21 mouse cellular contexts compared by ENCODE assay signal in genomic region chr16:33315611-33316010, GRCm38 (mm10).
DNase-seq lines count a peak whose midpoint lies in the region; ATAC-seq and TF ChIP-seq lines count a peak whose summit lies in the region.
"Had no signal": no experiment of that assay in that cellular context is flagged by ENCODE, and none has a peak within 500 bp of the region (broad histone marks: within the 10 kb centered on the region; RNA-seq: fewer than 3 reads in every experiment).

No protein-coding gene starts in this region.

- TF ChIP-seq EP300 in liver, embryonic 14.5 days (IDR thresholded peaks at IDR 0.05; ENCODE audit: low read depth): no peak

- H3K4me3 ChIP-seq in liver, embryonic 13.5 days (replicated peaks): no peak overlapping the region
- no peak overlapping the region for H3K4me3 ChIP-seq in liver, embryonic 11.5 days (ENCODE audit: low read depth, low read length)
- H3K4me3 ChIP-seq in liver, embryonic 14.5 days (ENCODE audit: insufficient read depth in 1 of 2, low read depth in 2 of 2, low read length in 2 of 2): no peak overlapping the region
- H3K4me3 ChIP-seq in midbrain, embryonic 11.5 days (ENCODE audit: low read depth, low read length): no peak overlapping the region
- H3K4me3 ChIP-seq: embryonic facial prominence, embryonic 10.5 days; embryonic facial prominence, embryonic 12.5 days; forebrain, embryonic 13.5 days; forebrain, embryonic 15.5 days had no signal

- TF ChIP-seq CTCF in liver, embryonic 14.5 days (IDR thresholded peaks at IDR 0.05; ENCODE audit: low read depth): no peak

- peak; percentile 20 for DNase-seq in liver, embryonic 13.5 days
- DNase-seq in liver, embryonic 11.5 days (ENCODE audit: low spot score): no peak
- no peak for DNase-seq in liver, embryonic 14.5 days (ENCODE audit: low read depth in 3 of 3, low spot score in 3 of 3)
- no peak for DNase-seq in right cerebral cortex, adult 2 months (ENCODE audit: low spot score in 2 of 2)
- no peak for DNase-seq in midbrain, embryonic 11.5 days (ENCODE audit: low spot score, missing footprints)
- DNase-seq: adrenal gland, adult 8-10 months; adrenal gland, postnatal 14 days; adrenal gland, postnatal 36 days; cerebellum, adult 11-12 months; cerebellum, adult 2 months; cerebellum, adult 9-10 months; cerebellum, postnatal 10 days; cerebellum, postnatal 25 days; forebrain, postnatal 0 days had no signal

- no peaks in the 10 kb centered on the region for H3K9me3 ChIP-seq in liver, embryonic 13.5 days (replicated peaks)
- H3K9me3 ChIP-seq in liver, embryonic 11.5 days (ENCODE audit: control insufficient read depth, low read length): no peaks in the 10 kb centered on the region
- H3K9me3 ChIP-seq in liver, embryonic 14.5 days (ENCODE audit: control insufficient read depth, low read length): no peaks in the 10 kb centered on the region
- no peaks in the 10 kb centered on the region for H3K9me3 ChIP-seq in midbrain, embryonic 11.5 days (ENCODE audit: control insufficient read depth, low read length)
- H3K9me3 ChIP-seq: embryonic facial prominence, embryonic 12.5 days; forebrain, embryonic 15.5 days had no signal

- peak; percentile 60; the same call in 1 of the 2 replicates for ATAC-seq in liver, embryonic 13.5 days (ENCODE audit: low read depth)
- ATAC-seq in liver, embryonic 11.5 days (replicated peaks; ENCODE audit: low FRiP score): no peak
- peak; percentile 45; the same call in 1 of the 2 replicates for ATAC-seq in liver, embryonic 14.5 days (ENCODE audit: insufficient read depth)
- peak; percentile 60 for ATAC-seq in megakaryocyte progenitor cell, adult 5-6 weeks (replicated peaks; ENCODE audit: poor library complexity)
- no peak for ATAC-seq in cerebellum, adult (ENCODE audit: insufficient number of reproducible peaks, low FRiP score, low TSS enrichment)
- ATAC-seq in midbrain, embryonic 11.5 days (ENCODE audit: low FRiP score): no peak
- ATAC-seq: activated CD4-positive, CD25-positive, alpha-beta regulatory T cell, adult 4 months; forebrain, embryonic 13.5 days; forebrain, embryonic 15.5 days; forebrain, postnatal 0 days had no signal

- no peak overlapping the region for H3K9ac ChIP-seq in liver, embryonic 13.5 days
- no peak overlapping the region for H3K9ac ChIP-seq in liver, embryonic 11.5 days (ENCODE audit: low read depth, low read length)
- H3K9ac ChIP-seq in liver, embryonic 14.5 days (replicated peaks): no peak overlapping the region
- no peak overlapping the region for H3K9ac ChIP-seq in midbrain, embryonic 11.5 days (ENCODE audit: low read length)
- H3K9ac ChIP-seq: embryonic facial prominence, embryonic 12.5 days; forebrain, embryonic 13.5 days; forebrain, embryonic 15.5 days; forebrain, postnatal 0 days had no signal

- no peak overlapping the region for H3K4me2 ChIP-seq in liver, embryonic 13.5 days
- no peak overlapping the region for H3K4me2 ChIP-seq in liver, embryonic 11.5 days
- H3K4me2 ChIP-seq in liver, embryonic 14.5 days (ENCODE audit: low read depth): no peak overlapping the region
- no peak overlapping the region for H3K4me2 ChIP-seq in midbrain, embryonic 11.5 days
- H3K4me2 ChIP-seq: embryonic facial prominence, embryonic 12.5 days; forebrain, embryonic 13.5 days; forebrain, embryonic 15.5 days had no signal

- H3K4me1 ChIP-seq in liver, embryonic 13.5 days (replicated peaks): peaks cover 9% of the 10 kb centered on the region; the same call in 1 of the 2 replicates
- H3K4me1 ChIP-seq in liver, embryonic 11.5 days (replicated peaks; ENCODE audit: control insufficient read depth, insufficient read depth, low read length): no peaks in the 10 kb centered on the region
- H3K4me1 ChIP-seq in liver, embryonic 14.5 days (replicated peaks; ENCODE audit: control insufficient read depth in 2 of 2, insufficient read depth in 2 of 2, low read length in 1 of 2): peaks cover 0 to 7% of the 10 kb centered on the region in 2 experiments; a peak in 3 of 4 replicates
- H3K4me1 ChIP-seq in midbrain, embryonic 11.5 days (ENCODE audit: control insufficient read depth, insufficient read depth, low read length): no peaks in the 10 kb centered on the region
- H3K4me1 ChIP-seq: embryonic facial prominence, embryonic 10.5 days; embryonic facial prominence, embryonic 12.5 days; forebrain, embryonic 15.5 days had no signal

- no peaks in the 10 kb centered on the region for H3K36me3 ChIP-seq in liver, embryonic 13.5 days
- H3K36me3 ChIP-seq in liver, embryonic 11.5 days (ENCODE audit: control insufficient read depth, insufficient read depth, low read length): no peaks in the 10 kb centered on the region
- no peaks in the 10 kb centered on the region for H3K36me3 ChIP-seq in liver, embryonic 14.5 days (replicated peaks; ENCODE audit: control insufficient read depth, insufficient read depth, low read depth)
- no peaks in the 10 kb centered on the region for H3K36me3 ChIP-seq in midbrain, embryonic 11.5 days (ENCODE audit: control insufficient read depth, insufficient read depth, low read length)
- H3K36me3 ChIP-seq: embryonic facial prominence, embryonic 10.5 days; embryonic facial prominence, embryonic 12.5 days; forebrain, embryonic 15.5 days had no signal

- no peaks in the 10 kb centered on the region for H3K27me3 ChIP-seq in liver, embryonic 13.5 days
- no peaks in the 10 kb centered on the region for H3K27me3 ChIP-seq in liver, embryonic 11.5 days (replicated peaks; ENCODE audit: control insufficient read depth, insufficient read depth, low read length)
- H3K27me3 ChIP-seq in liver, embryonic 14.5 days (ENCODE audit: control insufficient read depth, insufficient read depth, low read length): no peaks in the 10 kb centered on the region
- H3K27me3 ChIP-seq in midbrain, embryonic 11.5 days (ENCODE audit: control insufficient read depth, insufficient read depth, low read length): no peaks in the 10 kb centered on the region
- H3K27me3 ChIP-seq: embryonic facial prominence, embryonic 12.5 days; forebrain, embryonic 13.5 days; forebrain, embryonic 15.5 days had no signal

- WGBS in liver, embryonic 13.5 days (ENCODE audit: insufficient replicate concordance): 51% methylated on average over 4 of the region's 4 CpGs
- 72% methylated on average over 4 of the region's 4 CpGs for WGBS in liver, embryonic 11.5 days
- 42% methylated on average over 4 of the region's 4 CpGs for WGBS in liver, embryonic 14.5 days (ENCODE audit: insufficient replicate concordance)
- 89% methylated on average over 4 of the region's 4 CpGs for WGBS in midbrain, embryonic 11.5 days

- no peak overlapping the region for H3K27ac ChIP-seq in liver, embryonic 13.5 days
- no peak overlapping the region for H3K27ac ChIP-seq in liver, embryonic 11.5 days (ENCODE audit: low read depth, low read length)
- H3K27ac ChIP-seq in liver, embryonic 14.5 days: no peak overlapping the region
- no peak overlapping the region for H3K27ac ChIP-seq in midbrain, embryonic 11.5 days (ENCODE audit: low read depth, low read length)
- H3K27ac ChIP-seq: embryonic facial prominence, embryonic 10.5 days; embryonic facial prominence, embryonic 12.5 days; forebrain, embryonic 13.5 days; forebrain, embryonic 15.5 days had no signal

Comparison
In these comparisons a context has a peak if more than half of its experiments do, and no peak if none do; other contexts are left out.
1. ATAC-seq: peak in liver, embryonic 13.5 days (single experiment), liver, embryonic 14.5 days (single experiment) and megakaryocyte progenitor cell, adult 5-6 weeks (single experiment); none in liver, embryonic 11.5 days (single experiment), cerebellum, adult (single experiment) and midbrain, embryonic 11.5 days (single experiment).